Mouse (Mus musculus): ENCODE results near the gene Rab3gap2. TPM values are rescaled to one million over a fixed set of nuclear protein-coding genes. Genes with fewer than 3 reads are reported as not detected.

Rab3gap2 gene
- polyA plus RNA-seq (2015; fragmentation: Nextera tagmentation; extraction: Ambion mirVana): 16.6 and 17.2 TPM in 2 replicates

DNA sequence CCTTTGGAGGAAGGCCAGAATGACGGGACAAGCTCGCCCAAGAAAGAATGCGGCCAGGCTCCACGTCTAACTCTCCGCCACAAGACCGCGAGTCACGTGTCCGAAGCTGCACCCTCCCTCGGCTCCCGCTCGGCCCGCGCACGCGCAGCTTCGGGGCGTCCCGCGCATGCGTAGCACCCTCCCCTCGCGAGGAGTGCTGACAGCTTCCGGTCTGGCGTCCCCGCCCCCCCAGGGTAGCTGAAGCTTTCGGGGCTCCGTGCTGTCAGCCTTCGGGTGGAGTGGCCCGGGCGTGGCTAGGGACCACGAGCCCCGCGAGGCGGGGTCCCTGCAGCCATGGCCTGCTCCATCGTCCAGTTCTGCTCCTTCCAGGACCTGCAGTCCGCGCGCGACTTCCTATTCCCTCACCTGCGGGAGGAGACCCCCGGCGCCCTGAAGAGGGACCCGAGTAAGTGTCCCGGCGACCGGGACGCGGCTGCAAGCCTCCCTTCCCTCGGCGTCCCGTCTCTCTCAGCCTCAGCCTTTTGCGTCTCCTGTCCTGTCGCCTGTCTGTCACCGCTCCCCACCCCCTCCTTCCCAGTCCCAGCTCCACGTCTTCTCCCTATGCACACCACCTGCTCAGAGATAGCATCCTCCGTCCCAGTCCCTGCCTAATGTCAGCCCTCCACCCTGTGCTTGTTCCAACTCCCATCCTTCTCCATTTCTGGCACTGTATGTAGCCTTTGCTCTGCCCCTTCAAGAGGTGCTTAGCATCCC, at the start of gene Rab3gap2:
Gene Rab3gap2 (plus strand): TSS at position 209 of the 753 bp plus-strand sequence.
- Histone ChIP-seq H3K4me2 (ENCODE audit: low read depth, low read length) (peak within 1 kb of the TSS; percentile 91), H3K9me3 (replicated peaks; ENCODE audit: control insufficient read depth, low read length) (no peaks in the 10 kb centered on the region), H3K4me3 (ENCODE audit: low read length) (peak within 1 kb of the TSS; percentile 97), H3K9ac (ENCODE audit: low read length) (peak within 1 kb of the TSS; percentile 97), H3K4me1 (ENCODE audit: control insufficient read depth, insufficient read depth, low read length) (peaks cover 15% of the 10 kb centered on the region), H3K27ac (ENCODE audit: low read length) (peak within 1 kb of the TSS; percentile 92), H3K36me3 (ENCODE audit: control insufficient read depth, insufficient read depth) (peaks cover 4% of the 10 kb centered on the region; the same call in 1 of the 2 replicates), H3K27me3 (ENCODE audit: control insufficient read depth, insufficient read depth, low read length) (no peaks in the 10 kb centered on the region)
- peak; percentile 97 for ATAC-seq (replicated peaks; ENCODE audit: extremely low read depth, insufficient read depth, low FRiP score)
- under 1% methylated on average over 56 of the region's 57 CpGs for WGBS

- Histone ChIP-seq H3K4me2 (ENCODE audit: low read depth, low read length) (no peak overlapping the region), H3K4me3 (ENCODE audit: low read length) (no peak overlapping the region), H3K9me3 (replicated peaks; ENCODE audit: control insufficient read depth, low read length) (no peaks in the 10 kb centered on the region), H3K9ac (ENCODE audit: low read length) (no peak overlapping the region), H3K27ac (ENCODE audit: low read length) (no peak overlapping the region), H3K36me3 (ENCODE audit: control insufficient read depth, insufficient read depth) (no peaks in the 10 kb centered on the region), H3K4me1 (ENCODE audit: control insufficient read depth, insufficient read depth, low read length) (no peaks in the 10 kb centered on the region), H3K27me3 (ENCODE audit: control insufficient read depth, insufficient read depth, low read length) (no peaks in the 10 kb centered on the region)
- no peak for ATAC-seq (replicated peaks; ENCODE audit: extremely low read depth, insufficient read depth, low FRiP score)
- 82% methylated on average over 5 of the region's 5 CpGs for WGBS
Observed at GRCm38 (mm10) chr1:185173641-185174040, 30.3 kb upstream of the Rab3gap2 start.

- Histone ChIP-seq H3K27ac (ENCODE audit: low read length) (no peak overlapping the region), H3K27me3 (ENCODE audit: control insufficient read depth, insufficient read depth, low read length) (no peaks in the 10 kb centered on the region), H3K4me2 (ENCODE audit: low read depth, low read length) (no peak overlapping the region), H3K36me3 (ENCODE audit: control insufficient read depth, insufficient read depth) (no peaks in the 10 kb centered on the region), H3K9me3 (replicated peaks; ENCODE audit: control insufficient read depth, low read length) (no peaks in the 10 kb centered on the region), H3K4me1 (ENCODE audit: control insufficient read depth, insufficient read depth, low read length) (no peaks in the 10 kb centered on the region), H3K9ac (ENCODE audit: low read length) (no peak overlapping the region), H3K4me3 (ENCODE audit: low read length) (no peak overlapping the region)
- no peak for ATAC-seq (replicated peaks; ENCODE audit: extremely low read depth, insufficient read depth, low FRiP score)
- 79% methylated on average over 6 of the region's 6 CpGs for WGBS
Observed at GRCm38 (mm10) chr1:185177860-185178259, 26.1 kb upstream of the Rab3gap2 start.

DNA sequence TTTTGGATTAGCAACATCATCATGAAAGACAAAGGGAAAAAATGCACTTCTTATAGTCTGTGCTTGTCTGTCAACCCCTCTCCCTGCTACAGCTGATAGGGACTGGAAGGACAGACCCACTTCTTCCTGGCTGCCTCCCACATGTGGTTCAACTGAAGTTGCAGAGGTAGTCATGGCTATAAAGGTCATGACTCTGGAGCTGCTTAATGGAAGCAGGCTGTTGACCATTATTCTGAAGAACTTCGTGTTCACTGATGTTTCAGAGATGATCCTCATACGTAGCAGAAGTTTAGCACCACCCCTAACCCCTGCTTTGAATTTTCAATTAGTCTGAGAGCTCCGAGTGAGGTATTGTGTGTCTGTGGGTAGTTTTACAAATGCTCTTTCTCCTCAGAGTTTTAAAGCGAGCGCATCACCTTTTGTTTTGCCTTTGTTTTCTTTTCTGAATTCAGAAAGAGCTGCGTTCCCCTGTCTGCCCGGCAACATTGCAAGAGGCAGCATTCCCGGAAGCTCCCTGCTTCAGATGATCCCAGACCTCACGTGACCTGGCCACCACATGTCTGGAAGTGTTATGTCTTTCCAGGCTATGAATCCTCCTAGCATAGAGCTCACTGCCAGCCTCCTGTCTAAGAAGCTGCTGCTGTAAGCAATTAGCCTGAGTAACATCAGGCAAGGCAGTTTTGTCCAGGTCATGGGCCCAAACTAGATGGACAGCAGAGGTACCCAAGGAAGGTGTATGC, 20.2 kb upstream of the Rab3gap2 start:
- Histone ChIP-seq H3K27ac (ENCODE audit: low read length) (no peak overlapping the region), H3K9ac (ENCODE audit: low read length) (no peak overlapping the region), H3K36me3 (ENCODE audit: control insufficient read depth, insufficient read depth) (no peaks in the 10 kb centered on the region), H3K4me3 (ENCODE audit: low read length) (no peak overlapping the region), H3K27me3 (ENCODE audit: control insufficient read depth, insufficient read depth, low read length) (no peaks in the 10 kb centered on the region), H3K9me3 (replicated peaks; ENCODE audit: control insufficient read depth, low read length) (no peaks in the 10 kb centered on the region), H3K4me1 (ENCODE audit: control insufficient read depth, insufficient read depth, low read length) (no peaks in the 10 kb centered on the region), H3K4me2 (ENCODE audit: low read depth, low read length) (no peak overlapping the region)
- ATAC-seq (replicated peaks; ENCODE audit: extremely low read depth, insufficient read depth, low FRiP score): no peak
- 66% methylated on average over 9 of the region's 9 CpGs for WGBS

DNA sequence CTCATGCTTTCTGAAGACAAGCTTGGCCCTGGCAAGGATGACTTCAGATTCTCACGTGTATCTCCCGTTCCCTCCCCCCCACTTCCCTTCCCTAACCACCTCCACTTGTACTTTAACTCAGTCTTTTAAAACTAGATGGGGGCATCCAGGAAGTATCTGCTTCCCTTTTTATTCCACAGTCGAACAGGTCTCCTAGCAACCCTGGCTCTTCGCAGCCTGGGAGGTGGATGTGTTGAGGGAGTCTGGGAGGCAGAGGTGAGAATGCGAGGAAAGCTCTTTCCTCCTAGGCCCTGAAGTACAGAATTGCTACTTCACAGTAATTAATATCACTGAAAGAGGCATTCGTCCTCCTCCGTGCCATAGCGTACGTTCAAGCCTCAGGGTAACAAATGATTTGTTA, 18.4 kb upstream of the Rab3gap2 start:
- no peaks in the 10 kb centered on the region for H3K4me1 ChIP-seq (ENCODE audit: control insufficient read depth, insufficient read depth, low read length)
- no peak overlapping the region for H3K4me3 ChIP-seq (ENCODE audit: low read length)
- 67% methylated on average over 9 of the region's 9 CpGs for WGBS
- H3K36me3 ChIP-seq (ENCODE audit: control insufficient read depth, insufficient read depth): no peaks in the 10 kb centered on the region
- no peak for ATAC-seq (replicated peaks; ENCODE audit: extremely low read depth, insufficient read depth, low FRiP score)
- no peak overlapping the region for H3K4me2 ChIP-seq (ENCODE audit: low read depth, low read length)
- H3K9ac ChIP-seq (ENCODE audit: low read length): no peak overlapping the region
- no peaks in the 10 kb centered on the region for H3K27me3 ChIP-seq (ENCODE audit: control insufficient read depth, insufficient read depth, low read length)
- no peak overlapping the region for H3K27ac ChIP-seq (ENCODE audit: low read length)
- H3K9me3 ChIP-seq (replicated peaks; ENCODE audit: control insufficient read depth, low read length): no peaks in the 10 kb centered on the region

DNA sequence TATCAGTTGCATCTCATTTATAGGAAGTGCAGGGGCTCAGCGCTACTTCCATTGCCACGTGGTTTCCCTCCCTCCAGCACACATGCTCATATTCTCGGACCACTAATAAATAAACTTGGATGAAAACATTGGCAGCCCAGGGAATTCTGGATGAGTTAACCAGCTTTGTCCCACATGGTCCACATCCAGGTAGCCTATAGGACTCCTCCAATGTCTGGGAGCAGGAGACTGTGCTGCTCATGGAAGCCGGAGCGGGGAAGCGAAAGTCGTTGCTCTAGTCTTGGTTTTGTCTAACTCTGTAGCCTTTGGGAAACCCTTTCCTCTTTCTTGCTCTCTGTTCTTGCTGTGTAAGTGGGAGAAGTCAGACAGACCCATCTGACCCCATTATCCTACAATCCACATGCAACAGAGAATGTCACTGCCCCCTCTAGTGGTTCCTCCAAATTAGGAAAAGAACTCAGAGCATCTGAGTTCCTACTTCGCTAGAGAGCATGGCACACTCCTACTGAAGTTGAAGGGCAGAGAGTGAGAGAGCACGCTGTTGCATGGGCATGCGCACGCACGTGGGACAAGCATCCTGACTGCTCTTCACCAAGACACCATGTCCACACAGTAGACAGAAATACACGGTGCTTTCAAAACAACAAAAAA, 16.7 kb upstream of the Rab3gap2 start:
- H3K27me3 ChIP-seq (ENCODE audit: control insufficient read depth, insufficient read depth, low read length): no peaks in the 10 kb centered on the region
- WGBS: 59% methylated on average over 13 of the region's 13 CpGs
- H3K4me2 ChIP-seq (ENCODE audit: low read depth, low read length): no peak overlapping the region
- peak; percentile 41 for ATAC-seq (replicated peaks; ENCODE audit: extremely low read depth, insufficient read depth, low FRiP score)
- H3K9ac ChIP-seq (ENCODE audit: low read length): no peak overlapping the region
- H3K27ac ChIP-seq (ENCODE audit: low read length): no peak overlapping the region
- H3K4me3 ChIP-seq (ENCODE audit: low read length): no peak overlapping the region
- no peaks in the 10 kb centered on the region for H3K36me3 ChIP-seq (ENCODE audit: control insufficient read depth, insufficient read depth)
- no peaks in the 10 kb centered on the region for H3K4me1 ChIP-seq (ENCODE audit: control insufficient read depth, insufficient read depth, low read length)
- H3K9me3 ChIP-seq (replicated peaks; ENCODE audit: control insufficient read depth, low read length): no peaks in the 10 kb centered on the region

- Histone ChIP-seq H3K9me3 (replicated peaks; ENCODE audit: control insufficient read depth, low read length) (no peaks in the 10 kb centered on the region), H3K27me3 (ENCODE audit: control insufficient read depth, insufficient read depth, low read length) (no peaks in the 10 kb centered on the region), H3K4me1 (ENCODE audit: control insufficient read depth, insufficient read depth, low read length) (peaks cover 2% of the 10 kb centered on the region; the same call in 1 of the 2 replicates), H3K9ac (ENCODE audit: low read length) (no peak overlapping the region), H3K4me2 (ENCODE audit: low read depth, low read length) (no peak overlapping the region), H3K4me3 (ENCODE audit: low read length) (no peak overlapping the region), H3K36me3 (ENCODE audit: control insufficient read depth, insufficient read depth) (no peaks in the 10 kb centered on the region), H3K27ac (ENCODE audit: low read length) (no peak overlapping the region)
- ATAC-seq (replicated peaks; ENCODE audit: extremely low read depth, insufficient read depth, low FRiP score): no peak
- 90% methylated on average over 9 of the region's 9 CpGs for WGBS
Observed at GRCm38 (mm10) chr1:185189901-185190300, 14.0 kb upstream of the Rab3gap2 start.

- WGBS: 72% methylated on average over 8 of the region's 8 CpGs
- Histone ChIP-seq H3K4me2 (ENCODE audit: low read depth, low read length) (no peak overlapping the region), H3K27me3 (ENCODE audit: control insufficient read depth, insufficient read depth, low read length) (no peaks in the 10 kb centered on the region), H3K27ac (ENCODE audit: low read length) (no peak overlapping the region), H3K9ac (ENCODE audit: low read length) (no peak overlapping the region), H3K4me3 (ENCODE audit: low read length) (no peak overlapping the region), H3K36me3 (ENCODE audit: control insufficient read depth, insufficient read depth) (no peaks in the 10 kb centered on the region), H3K9me3 (replicated peaks; ENCODE audit: control insufficient read depth, low read length) (no peaks in the 10 kb centered on the region), H3K4me1 (ENCODE audit: control insufficient read depth, insufficient read depth, low read length) (peaks cover 2% of the 10 kb centered on the region; the same call in 1 of the 2 replicates)
- no peak for ATAC-seq (replicated peaks; ENCODE audit: extremely low read depth, insufficient read depth, low FRiP score)
Observed at GRCm38 (mm10) chr1:185192087-185192486, 11.8 kb upstream of the Rab3gap2 start.

Data from heart, embryonic 16.5 days (tissue).